Mouse (Mus musculus): ENCODE measurements around the gene Armcx4. TPM values are rescaled to one million over a fixed set of nuclear protein-coding genes. Genes with fewer than 3 reads are reported as not detected.

Gene Armcx4
- polyA plus RNA-seq, 2 experiments: 0.36 to 1.3 TPM

GRCm38 (mm10) chrX:134652061-134652460, 34.3 kb upstream of the Armcx4 start:
- Histone ChIP-seq H3K9ac (replicated peaks) (no peak overlapping the region), H3K4me3 (ENCODE audit: insufficient read depth in 1 of 2, low read depth in 2 of 2, low read length in 2 of 2) (no peak overlapping the region), H3K27me3 (ENCODE audit: control insufficient read depth, insufficient read depth, low read length) (no peaks in the 10 kb centered on the region), H3K27ac (no peak overlapping the region), H3K9me3 (ENCODE audit: control insufficient read depth, low read length) (no peaks in the 10 kb centered on the region), H3K4me2 (ENCODE audit: low read depth) (no peak overlapping the region), H3K4me1 (replicated peaks; ENCODE audit: control insufficient read depth in 2 of 2, insufficient read depth in 2 of 2, low read length in 1 of 2) (no peaks in the 10 kb centered on the region), H3K36me3 (replicated peaks; ENCODE audit: control insufficient read depth, insufficient read depth, low read depth) (no peaks in the 10 kb centered on the region)
- WGBS (ENCODE audit: insufficient replicate concordance): 15% methylated on average over 1 of the region's 1 CpGs
- no peak for DNase-seq (ENCODE audit: low read depth in 3 of 3, low spot score in 3 of 3)
- no peak for ATAC-seq (ENCODE audit: insufficient read depth)
- no peak for TF ChIP-seq EP300 (IDR thresholded peaks at IDR 0.05; ENCODE audit: low read depth)
- no peak for TF ChIP-seq CTCF (IDR thresholded peaks at IDR 0.05; ENCODE audit: low read depth)

DNA sequence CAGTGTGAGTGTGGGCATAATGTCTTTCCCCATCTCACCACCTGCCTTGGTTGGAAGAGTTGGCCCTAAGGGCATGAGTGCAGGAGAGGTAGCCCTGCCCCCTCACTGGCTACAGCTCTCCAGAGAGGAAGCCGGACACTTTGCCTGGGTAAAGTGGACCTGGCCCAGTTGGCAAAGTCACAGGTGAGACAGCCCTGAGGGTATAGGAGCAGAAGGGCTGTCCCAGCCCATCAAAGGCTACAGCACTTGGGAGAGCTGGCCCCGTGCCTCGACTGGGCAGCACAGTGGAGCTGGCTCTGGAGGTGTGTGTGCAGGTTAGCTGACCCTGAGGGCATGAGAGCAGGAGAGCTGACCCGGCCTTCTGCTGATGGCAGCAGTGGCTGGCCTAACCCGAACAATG, 24.7 kb upstream of the Armcx4 start:
- Histone ChIP-seq H3K9ac (replicated peaks) (no peak overlapping the region), H3K4me3 (ENCODE audit: insufficient read depth in 1 of 2, low read depth in 2 of 2, low read length in 2 of 2) (no peak overlapping the region), H3K27ac (no peak overlapping the region), H3K4me1 (replicated peaks; ENCODE audit: control insufficient read depth in 2 of 2, insufficient read depth in 2 of 2, low read length in 1 of 2) (no peaks in the 10 kb centered on the region), H3K36me3 (replicated peaks; ENCODE audit: control insufficient read depth, insufficient read depth, low read depth) (no peaks in the 10 kb centered on the region), H3K4me2 (ENCODE audit: low read depth) (no peak overlapping the region), H3K9me3 (ENCODE audit: control insufficient read depth, low read length) (no peaks in the 10 kb centered on the region), H3K27me3 (ENCODE audit: control insufficient read depth, insufficient read depth, low read length) (no peaks in the 10 kb centered on the region)
- TF ChIP-seq CTCF (IDR thresholded peaks at IDR 0.05; ENCODE audit: low read depth): no peak
- TF ChIP-seq EP300 (IDR thresholded peaks at IDR 0.05; ENCODE audit: low read depth): no peak
- DNase-seq (ENCODE audit: low read depth in 3 of 3, low spot score in 3 of 3) (no peak), ATAC-seq (ENCODE audit: insufficient read depth) (no peak)
- 65% methylated on average over 5 of the region's 5 CpGs for WGBS (ENCODE audit: insufficient replicate concordance)

- Histone ChIP-seq H3K9me3 (ENCODE audit: control insufficient read depth, low read length) (no peaks in the 10 kb centered on the region), H3K4me3 (ENCODE audit: insufficient read depth in 1 of 2, low read depth in 2 of 2, low read length in 2 of 2) (no peak overlapping the region), H3K9ac (replicated peaks) (no peak overlapping the region), H3K36me3 (replicated peaks; ENCODE audit: control insufficient read depth, insufficient read depth, low read depth) (no peaks in the 10 kb centered on the region), H3K27me3 (ENCODE audit: control insufficient read depth, insufficient read depth, low read length) (no peaks in the 10 kb centered on the region), H3K27ac (no peak overlapping the region), H3K4me1 (replicated peaks; ENCODE audit: control insufficient read depth in 2 of 2, insufficient read depth in 2 of 2, low read length in 1 of 2) (no peaks in the 10 kb centered on the region), H3K4me2 (ENCODE audit: low read depth) (no peak overlapping the region)
- ATAC-seq (ENCODE audit: insufficient read depth) (no peak), DNase-seq (ENCODE audit: low read depth in 3 of 3, low spot score in 3 of 3) (no peak)
- WGBS (ENCODE audit: insufficient replicate concordance): 52% methylated on average over 5 of the region's 5 CpGs
- no peak for TF ChIP-seq CTCF (IDR thresholded peaks at IDR 0.05; ENCODE audit: low read depth)
- TF ChIP-seq EP300 (IDR thresholded peaks at IDR 0.05; ENCODE audit: low read depth): no peak
These were observed 11.3 kb upstream of the Armcx4 start for GRCm38 (mm10) chrX:134675022-134675421.

- no peak for TF ChIP-seq CTCF (IDR thresholded peaks at IDR 0.05; ENCODE audit: low read depth)
- TF ChIP-seq EP300 (IDR thresholded peaks at IDR 0.05; ENCODE audit: low read depth): no peak
- Histone ChIP-seq H3K4me3 (ENCODE audit: insufficient read depth in 1 of 2, low read depth in 2 of 2, low read length in 2 of 2) (no peak overlapping the region), H3K36me3 (replicated peaks; ENCODE audit: control insufficient read depth, insufficient read depth, low read depth) (no peaks in the 10 kb centered on the region), H3K4me1 (replicated peaks; ENCODE audit: control insufficient read depth in 2 of 2, insufficient read depth in 2 of 2, low read length in 1 of 2) (no peaks in the 10 kb centered on the region), H3K4me2 (ENCODE audit: low read depth) (no peak overlapping the region), H3K27ac (no peak overlapping the region), H3K9ac (replicated peaks) (no peak overlapping the region), H3K9me3 (ENCODE audit: control insufficient read depth, low read length) (no peaks in the 10 kb centered on the region), H3K27me3 (ENCODE audit: control insufficient read depth, insufficient read depth, low read length) (no peaks in the 10 kb centered on the region)
- DNase-seq (ENCODE audit: low read depth in 3 of 3, low spot score in 3 of 3): no peak
- WGBS (ENCODE audit: insufficient replicate concordance): 73% methylated on average over 1 of the region's 1 CpGs
- no peak for ATAC-seq (ENCODE audit: insufficient read depth)
These were observed 10.4 kb upstream of the Armcx4 start for GRCm38 (mm10) chrX:134675959-134676358.

GRCm38 (mm10) chrX:134684936-134685335, 1.4 kb upstream of the Armcx4 start:
- 43% methylated on average over 5 of the region's 5 CpGs for WGBS (ENCODE audit: insufficient replicate concordance)
- Histone ChIP-seq H3K27ac (no peak overlapping the region), H3K9me3 (ENCODE audit: control insufficient read depth, low read length) (no peaks in the 10 kb centered on the region), H3K4me2 (ENCODE audit: low read depth) (no peak overlapping the region), H3K27me3 (ENCODE audit: control insufficient read depth, insufficient read depth, low read length) (peaks cover 4% of the 10 kb centered on the region), H3K36me3 (replicated peaks; ENCODE audit: control insufficient read depth, insufficient read depth, low read depth) (no peaks in the 10 kb centered on the region), H3K4me3 (ENCODE audit: insufficient read depth in 1 of 2, low read depth in 2 of 2, low read length in 2 of 2) (no peak overlapping the region), H3K4me1 (replicated peaks; ENCODE audit: control insufficient read depth in 2 of 2, insufficient read depth in 2 of 2, low read length in 1 of 2) (no peaks in the 10 kb centered on the region), H3K9ac (replicated peaks) (no peak overlapping the region)
- TF ChIP-seq EP300 (IDR thresholded peaks at IDR 0.05; ENCODE audit: low read depth) (no peak), CTCF (IDR thresholded peaks at IDR 0.05; ENCODE audit: low read depth) (no peak)
- ATAC-seq (ENCODE audit: insufficient read depth) (no peak), DNase-seq (ENCODE audit: low read depth in 3 of 3, low spot score in 3 of 3) (no peak)

All from liver, embryonic 14.5 days (tissue).